Mouse (Mus musculus): ENCODE data around the gene Vps26a.
A peak's percentile ranks its signal among the peaks of the same experiment; 100 is the strongest.

Gene Vps26a

GRCm38 (mm10) chr10:62419422-62419821, 67.2 kb downstream of the Vps26a start:
- DNase-seq (ENCODE audit: inconsistent ontology term) = no peak

- peak; percentile 96 for DNase-seq (ENCODE audit: inconsistent ontology term)
Observed at GRCm38 (mm10) chr10:62418831-62419356, 67.7 kb downstream of the Vps26a start.

- no peak for DNase-seq (ENCODE audit: inconsistent ontology term)
Observed at GRCm38 (mm10) chr10:62413606-62413982, 73.0 kb downstream of the Vps26a start.

GRCm38 (mm10) chr10:62412906-62413605, 73.5 kb downstream of the Vps26a start:
- DNase-seq (ENCODE audit: inconsistent ontology term) = peak; percentile 86

- peak; percentile 67 for DNase-seq (ENCODE audit: inconsistent ontology term)
Observed at GRCm38 (mm10) chr10:62411431-62412410, 74.9 kb downstream of the Vps26a start.

GRCm38 (mm10) chr10:62410943-62411342, 75.7 kb downstream of the Vps26a start:
- DNase-seq (ENCODE audit: inconsistent ontology term) = peak; percentile 79

Data from Muller cell, postnatal 12 days (primary cell).